Mouse (Mus musculus) retina, postnatal 7 days (tissue): ENCODE data around the gene Ripor2.

Experiments used
- DNase-seq: peaks from one replicate; pipeline ENCODE4 v3.0.0-alpha.2; 2012; ENCODE audit warnings: low read depth, low spot score

Gene Ripor2

GRCm38 (mm10) chr13:24617076-24617798, 35.2 kb downstream of the Ripor2 start:
- DNase-seq = no peak

DNA sequence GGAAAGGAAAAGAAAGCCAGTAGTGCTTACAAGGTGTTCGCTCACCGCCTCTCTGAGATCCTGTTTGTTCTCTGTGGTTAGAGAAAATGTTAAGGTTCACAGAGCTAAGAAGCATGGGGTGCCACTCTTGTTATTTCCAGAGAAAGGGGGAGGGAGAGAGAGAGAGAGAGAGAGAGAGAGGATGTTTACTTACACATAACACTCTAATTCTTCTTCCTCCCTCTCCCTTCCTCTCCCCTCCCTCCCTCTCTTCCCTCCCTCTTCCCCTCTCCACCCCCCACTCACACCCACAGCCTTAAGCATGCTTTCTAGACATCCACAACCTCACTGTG, 35.8 kb downstream of the Ripor2 start:
- DNase-seq = no peak

DNA sequence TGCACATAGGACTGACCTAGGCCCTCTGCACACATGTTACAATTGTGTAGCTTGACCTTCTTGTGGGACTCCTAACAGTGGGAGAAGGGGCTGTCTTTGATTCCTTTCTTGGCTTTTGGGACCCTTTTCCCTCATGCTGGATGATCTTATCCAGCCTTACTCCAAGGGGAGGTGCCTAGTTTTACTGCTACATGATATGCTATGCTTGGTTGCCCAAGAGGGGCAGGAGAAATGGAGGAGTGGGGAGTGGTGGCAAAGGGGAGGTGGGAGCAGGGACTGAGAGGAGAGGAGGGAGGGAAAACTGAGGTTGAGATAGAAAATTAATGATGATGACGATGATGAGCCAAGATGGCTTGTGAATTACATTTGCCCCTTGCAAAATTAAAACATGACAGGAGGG, 37.7 kb downstream of the Ripor2 start:
- no peak for DNase-seq

- DNase-seq = no peak
Observed at GRCm38 (mm10) chr13:24620439-24620838, 38.5 kb downstream of the Ripor2 start.

DNA sequence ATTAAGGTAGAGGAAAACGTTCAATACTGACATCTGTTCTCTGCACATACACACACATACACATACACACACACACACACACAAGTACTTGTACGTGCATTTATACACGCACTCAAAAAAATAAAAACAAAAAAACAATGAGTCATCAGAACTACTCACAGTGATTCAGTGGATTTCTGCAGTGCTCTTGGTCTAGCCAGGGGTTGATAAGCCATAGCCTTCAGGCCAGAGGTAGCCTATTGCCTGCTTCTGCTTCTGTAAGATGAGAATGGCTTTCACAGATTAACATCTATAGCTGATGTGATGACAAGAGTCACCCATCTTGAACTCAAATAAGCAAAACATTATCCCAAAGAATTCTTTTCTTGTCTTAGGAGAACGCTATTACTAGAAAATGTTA, 41.6 kb downstream of the Ripor2 start:
- DNase-seq = no peak

GRCm38 (mm10) chr13:24625071-24625470, 43.1 kb downstream of the Ripor2 start:
- no peak for DNase-seq

DNA sequence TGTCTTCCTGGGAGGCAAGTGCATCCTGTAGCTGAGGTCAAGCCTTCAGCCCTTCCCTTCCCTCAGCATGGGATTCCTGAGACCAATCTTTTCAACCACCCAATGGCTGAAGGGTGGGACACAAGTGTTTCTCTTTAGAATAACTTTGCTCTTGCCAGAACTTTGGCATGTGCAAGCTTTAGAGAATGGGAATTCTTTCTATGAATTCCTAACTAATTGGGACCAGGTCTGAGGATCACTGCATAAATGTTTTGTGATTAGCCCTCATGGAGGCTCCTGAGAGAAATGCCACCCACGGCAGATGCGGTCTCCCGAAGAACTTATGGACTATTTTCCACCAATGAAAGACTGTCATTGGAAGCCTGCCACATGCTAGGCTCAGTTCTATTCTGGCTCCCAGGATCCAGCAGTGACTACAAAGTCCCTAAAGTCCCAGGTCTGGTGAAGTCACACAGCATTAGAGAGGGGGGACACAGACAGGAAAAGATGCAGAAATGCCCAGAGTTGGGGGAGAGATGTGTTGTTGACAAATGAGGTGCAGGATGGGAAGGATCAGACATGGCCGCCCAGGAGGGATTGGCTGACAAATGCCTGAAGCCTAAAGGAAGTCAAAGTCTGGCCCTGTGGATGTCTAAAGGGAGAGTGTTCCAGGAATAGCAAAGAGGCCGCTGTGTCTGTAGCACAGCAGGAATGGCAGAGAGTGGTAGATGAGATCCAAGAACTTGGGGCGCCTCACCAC, 44.9 kb downstream of the Ripor2 start:
- no peak for DNase-seq

- DNase-seq = no peak
Observed at GRCm38 (mm10) chr13:24628192-24628591, 46.2 kb downstream of the Ripor2 start.

DNA sequence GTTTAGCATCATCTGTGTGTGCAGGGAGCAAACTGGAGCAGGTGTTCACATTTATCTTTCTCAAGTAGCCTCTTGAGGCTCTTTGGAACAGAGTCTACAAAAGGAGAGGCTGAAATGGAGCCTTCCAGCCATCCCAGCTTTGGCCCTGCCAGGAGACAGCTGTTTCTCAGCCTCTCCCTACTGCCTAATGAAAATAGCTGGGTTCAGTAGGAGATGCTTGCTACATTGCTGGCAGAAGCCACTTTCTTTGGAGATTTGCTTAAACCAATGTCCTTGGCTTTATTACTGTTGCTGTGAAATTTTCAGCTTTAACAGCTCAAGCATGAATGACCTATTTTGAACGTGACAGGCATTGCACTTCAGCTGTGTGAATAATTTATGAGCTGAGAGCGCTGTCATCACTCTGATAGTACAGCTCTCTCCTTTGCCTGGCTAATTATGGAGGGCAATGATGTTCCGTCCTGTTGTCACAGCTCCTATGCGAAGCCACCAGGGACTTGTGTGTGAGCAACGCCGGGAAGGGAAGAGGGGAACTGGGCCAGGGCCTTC, 47.2 kb downstream of the Ripor2 start:
- no peak for DNase-seq

DNA sequence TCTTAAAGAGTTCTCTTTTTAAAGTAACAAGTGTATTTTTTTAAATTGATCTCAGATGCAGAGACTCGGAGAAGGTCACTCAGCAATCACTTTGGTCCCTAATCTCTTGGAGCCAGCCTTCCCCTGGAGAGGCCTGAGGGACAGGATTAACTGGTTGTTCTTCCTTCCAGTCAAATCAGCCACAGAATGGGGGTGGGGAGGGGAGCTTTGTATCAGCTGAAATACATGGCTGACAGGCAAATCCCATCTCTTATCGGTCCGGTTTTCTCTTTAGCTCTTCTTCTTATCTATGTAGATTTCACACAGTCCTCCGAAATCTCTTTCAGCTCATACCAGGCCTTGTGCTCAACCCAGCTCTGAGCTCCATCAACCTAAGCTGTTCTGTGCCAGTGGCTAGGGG, 48.4 kb downstream of the Ripor2 start:
- DNase-seq = no peak

DNA sequence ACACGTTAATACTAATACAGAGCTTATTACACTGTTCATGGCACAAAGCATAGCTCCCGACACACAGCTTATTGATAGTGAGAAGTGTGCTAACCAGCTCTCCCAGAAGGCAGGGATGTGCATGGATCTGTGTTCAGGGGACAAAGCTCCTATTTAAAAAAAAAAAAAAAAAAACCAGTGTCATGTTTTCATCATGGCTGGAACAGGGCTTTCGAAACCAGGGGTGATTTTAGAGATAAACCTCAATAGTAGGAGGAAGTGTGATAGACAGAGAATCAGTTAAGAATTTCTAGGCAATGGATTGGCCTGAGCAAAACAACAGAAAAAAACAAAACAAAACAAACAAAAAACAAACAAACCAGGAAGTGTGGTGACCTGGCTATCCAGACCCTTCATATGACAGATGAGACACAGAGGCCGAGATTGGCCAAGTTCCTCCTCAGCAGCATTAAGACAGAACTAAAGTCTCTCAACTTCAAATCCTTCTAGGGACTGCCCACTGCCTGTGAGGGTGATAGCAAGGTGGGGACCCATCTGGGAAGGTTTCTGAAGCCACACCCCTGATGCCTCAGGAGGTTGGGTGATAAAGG, 51.1 kb downstream of the Ripor2 start:
- DNase-seq = no peak

DNA sequence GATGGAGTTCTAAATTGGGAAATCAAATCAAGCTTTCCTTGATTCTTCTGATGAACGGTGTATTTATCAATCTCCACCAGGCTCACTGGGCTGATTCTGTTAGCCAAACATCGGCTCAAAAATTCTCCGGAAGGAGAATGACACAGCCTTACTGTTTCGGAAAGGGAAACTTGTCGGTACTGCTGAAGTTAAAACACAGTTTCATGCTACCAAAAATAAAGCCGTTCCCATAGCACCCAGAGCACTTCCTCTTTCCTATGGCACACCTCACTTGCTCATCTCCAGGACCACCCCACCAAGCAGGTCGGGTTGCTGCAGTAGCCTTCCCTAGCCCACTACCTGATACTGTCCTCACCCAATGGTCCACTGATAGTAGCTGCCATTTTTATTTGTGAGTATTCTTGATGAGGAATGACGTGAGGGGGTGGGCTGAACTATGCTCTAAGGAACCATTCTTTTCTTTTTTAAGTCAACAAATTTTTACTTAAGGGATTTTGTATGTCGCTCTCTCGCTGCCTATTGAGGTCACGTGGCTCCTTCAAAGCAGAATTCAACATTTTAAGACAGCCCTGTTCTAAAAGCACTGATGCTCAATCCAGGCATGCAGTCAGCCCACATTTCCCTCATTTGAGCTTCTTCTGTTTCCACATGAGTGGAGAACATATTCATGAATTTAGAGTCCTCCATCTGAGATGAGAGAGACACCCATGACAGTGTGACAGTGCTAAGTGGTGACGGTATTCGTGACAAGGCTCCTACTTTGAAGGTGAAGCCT, 52.5 kb downstream of the Ripor2 start:
- DNase-seq = no peak

DNA sequence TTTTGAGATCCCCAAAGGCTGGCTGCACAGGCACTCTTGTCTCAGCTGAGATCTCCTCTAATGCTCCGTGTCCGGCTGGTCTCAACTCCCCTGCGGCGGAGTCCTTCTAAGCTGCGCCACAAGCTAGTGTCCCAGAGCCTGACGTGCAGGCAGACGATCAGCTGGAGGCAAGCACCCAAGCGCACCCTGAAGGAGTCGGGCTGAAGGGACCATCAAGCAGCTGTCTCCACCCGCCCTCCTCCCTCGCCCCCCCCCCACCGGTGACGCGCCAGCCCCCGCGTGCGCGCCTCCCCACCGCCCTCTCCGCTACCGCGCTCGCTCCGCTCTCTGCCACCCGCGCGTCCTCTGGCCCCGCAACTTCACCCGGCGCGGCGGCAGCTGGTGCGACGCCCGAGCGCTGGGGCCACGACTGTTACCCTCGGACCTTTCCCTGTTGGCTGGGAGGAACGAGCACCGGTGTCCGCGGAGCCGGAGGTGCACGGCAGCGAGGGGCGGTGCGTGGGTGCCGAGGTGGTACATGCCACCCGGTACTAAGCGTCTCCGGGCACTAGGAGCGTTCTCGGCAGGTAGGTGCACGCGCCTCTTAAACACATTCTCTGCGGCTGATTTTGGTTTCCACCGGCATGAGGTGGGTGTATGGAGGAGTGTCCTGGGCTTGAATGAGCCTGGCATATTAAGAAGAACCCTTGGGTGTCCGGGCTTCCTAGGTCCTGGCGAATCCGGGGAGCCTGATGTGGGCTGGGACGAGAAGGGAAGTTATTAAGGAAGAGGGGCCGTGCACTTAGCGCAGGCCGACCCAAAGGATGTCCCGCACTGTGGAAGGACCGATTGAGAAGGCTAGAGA, 56.6 kb downstream of the Ripor2 start:
- DNase-seq = peak; percentile 50

- DNase-seq = no peak
Observed at GRCm38 (mm10) chr13:24639215-24640165, 57.5 kb downstream of the Ripor2 start.

GRCm38 (mm10) chr13:24640166-24640560, 58.2 kb downstream of the Ripor2 start:
- DNase-seq = no peak

DNA sequence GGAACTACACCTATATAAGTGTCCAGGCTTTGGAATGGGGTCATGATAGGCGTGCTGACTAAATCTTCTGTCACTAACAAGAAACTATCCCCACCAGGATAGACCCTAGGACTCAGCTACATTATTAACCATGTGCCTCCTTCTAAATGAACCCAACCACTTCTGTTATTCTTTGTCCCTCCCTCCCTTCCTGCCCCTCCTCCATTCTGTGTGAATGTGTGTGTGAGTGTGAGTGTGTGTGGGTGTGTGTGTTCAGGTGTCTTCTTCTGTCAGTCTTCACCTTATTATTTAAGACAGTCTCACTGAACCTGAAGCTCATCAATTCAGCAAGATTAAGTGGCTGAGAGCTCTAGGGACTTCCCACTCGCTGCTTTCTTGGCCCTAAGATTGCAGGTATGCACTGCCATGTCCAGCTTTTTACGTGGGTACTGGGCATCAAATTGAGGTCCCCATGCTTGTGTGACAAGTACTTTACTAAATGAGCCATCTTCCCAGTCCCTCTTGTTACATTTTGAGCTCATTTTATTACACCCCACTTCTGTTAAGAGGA, 58.9 kb downstream of the Ripor2 start:
- no peak for DNase-seq

DNA sequence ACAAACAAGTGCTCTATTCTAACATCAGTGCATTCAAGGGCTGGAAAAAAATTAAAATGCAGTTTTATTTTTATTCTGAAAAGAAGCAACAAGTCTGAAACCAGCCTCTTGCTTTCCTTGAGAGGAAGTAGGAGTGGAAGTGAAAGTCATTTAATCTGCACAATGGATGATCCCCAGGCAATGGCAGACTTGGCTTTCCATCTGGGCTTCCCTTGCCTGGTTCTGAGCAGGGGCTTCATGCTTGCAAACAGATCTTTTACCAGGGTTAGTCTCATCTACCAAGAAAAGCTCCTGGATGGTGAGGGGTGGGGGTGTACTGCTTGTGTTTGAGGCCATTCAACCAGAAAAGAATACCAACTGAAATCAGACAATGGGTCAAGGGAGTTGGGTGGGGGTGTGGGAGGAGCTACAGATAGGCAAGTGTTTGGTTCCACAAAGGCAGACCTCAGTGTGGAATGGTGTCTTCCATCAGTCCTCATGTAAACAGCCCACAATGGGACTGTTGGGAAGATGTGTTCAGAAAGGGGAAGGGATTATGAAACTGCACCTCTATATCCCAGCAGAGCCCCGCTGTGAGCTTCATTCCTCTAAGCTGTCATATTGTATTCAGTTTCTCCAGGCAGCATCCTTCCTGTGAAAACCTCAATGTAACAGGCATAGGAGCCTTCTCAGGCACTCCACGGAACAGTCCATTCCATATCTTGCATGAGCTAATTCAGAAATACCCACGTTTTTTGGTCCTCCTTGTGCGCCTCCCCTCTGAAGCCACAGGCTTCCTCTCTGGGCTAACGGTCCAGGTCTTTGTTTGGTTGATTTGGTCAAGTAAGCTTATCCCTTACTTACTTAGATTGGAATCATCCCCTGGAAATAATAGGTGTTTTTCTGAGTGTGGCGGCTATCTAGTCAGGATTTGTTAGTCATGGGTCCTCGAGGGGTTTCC, 59.8 kb downstream of the Ripor2 start:
- no peak for DNase-seq

- no peak for DNase-seq
Observed at GRCm38 (mm10) chr13:24645146-24645545, 63.2 kb downstream of the Ripor2 start.
